Mouse (Mus musculus) lung, adult 2 months (tissue): ENCODE results near the gene D5Ertd579e.

Experiments used
- CTCF ChIP-seq: fragments of 200-500 bp; IDR thresholded peaks from 2 replicates; pipeline ENCODE4 v1.5.1; 2011; ENCODE audit warnings: mild to moderate bottlenecking, low read length, control low read depth; ENCODE audit not compliant: insufficient read depth
- POLR2A ChIP-seq: fragments of 200-500 bp; IDR thresholded peaks from 2 replicates; pipeline ENCODE4 v1.6.1; 2011; ENCODE audit warnings: low read depth, mild to moderate bottlenecking, control low read depth, low read length, borderline replicate concordance; ENCODE audit errors: extremely low read depth

- TF ChIP-seq CTCF (no peak), POLR2A (no peak)
These were observed 28.4 kb upstream of the D5Ertd579e start for GRCm38 (mm10) chr5:36724274-36724673.
